Mouse (Mus musculus): ENCODE results near the gene AC134908.4. TPM values are rescaled to one million over a fixed set of nuclear protein-coding genes. Genes with fewer than 3 reads are reported as not detected.
A peak's percentile ranks its signal among the peaks of the same experiment; 100 is the strongest.

AC134908.4 gene
- total RNA-seq, 2 experiments from 2014 or later: 1.4 to 1.9 TPM

DNA sequence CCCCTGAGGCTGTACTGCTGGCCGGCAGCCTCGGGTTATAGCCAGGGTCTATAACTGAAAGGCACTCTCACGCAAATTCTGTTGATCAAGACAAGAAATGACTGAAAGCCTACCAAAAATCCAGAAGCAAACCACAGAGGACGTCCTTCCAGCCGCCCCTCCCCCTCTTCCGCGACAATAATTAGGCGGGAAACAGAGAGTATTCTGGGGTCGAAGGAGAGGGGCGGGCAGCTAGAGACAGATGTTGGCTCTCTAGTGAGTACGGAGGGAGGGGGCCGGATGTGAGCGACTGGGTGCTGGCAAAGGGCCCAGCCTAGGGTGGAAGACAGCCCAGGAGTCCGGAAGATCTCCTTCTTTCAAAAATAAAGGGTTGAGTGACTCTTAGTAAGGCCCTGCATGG, 2.8 kb downstream of the AC134908.4 start, which contains the start of gene Fam173a:
Fam173a (minus strand) TSS at position 287 of the 400 bp plus-strand sequence.
- no peak for TF ChIP-seq CTCF (conservative IDR thresholded peaks at IDR 0.05)
- Histone ChIP-seq H3K27ac (peak within 1 kb of the TSS; percentile 95), H3K4me3 (peak within 1 kb of the TSS; percentile 88)
- peak in 1 of 2 experiments; percentile 62 for DNase-seq (ENCODE audit: low spot score in 2 of 2)

DNA sequence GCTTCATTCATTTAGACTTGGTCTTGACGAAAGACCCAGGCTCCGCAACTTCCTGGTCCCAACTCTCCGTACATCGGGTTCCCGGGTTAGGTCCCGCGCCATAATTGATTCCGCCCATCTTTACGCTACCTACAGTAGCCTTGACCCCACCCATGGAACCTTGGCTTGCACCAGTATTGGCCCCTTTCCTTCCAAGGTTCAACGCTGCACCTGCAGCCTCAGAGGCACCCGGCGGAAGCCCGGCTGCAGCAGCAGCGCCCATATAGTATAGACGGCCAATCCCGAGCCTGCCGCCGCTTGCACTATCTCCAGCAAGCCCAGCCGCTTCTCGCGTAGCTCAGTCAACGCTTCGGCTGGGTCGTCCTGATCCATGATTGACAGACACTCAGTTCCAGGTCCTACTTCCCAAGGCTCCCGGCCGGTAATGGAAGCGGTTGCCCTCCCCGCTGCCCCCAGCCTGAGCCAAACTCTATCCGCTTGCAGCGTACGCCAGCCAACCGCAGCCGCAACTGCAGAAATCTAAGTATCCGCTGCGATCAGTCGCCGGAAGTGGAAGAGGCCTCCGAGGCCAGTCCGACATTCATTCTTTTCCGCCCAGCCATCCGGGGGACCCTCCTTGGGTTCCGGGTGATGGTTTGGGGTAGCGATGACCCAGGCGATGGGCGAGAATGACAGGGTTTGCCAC, 3.5 kb downstream of the AC134908.4 start:
- DNase-seq (ENCODE audit: low spot score in 2 of 2): peak; percentile 87 to 89
- TF ChIP-seq CTCF (conservative IDR thresholded peaks at IDR 0.05): no peak
- Histone ChIP-seq H3K27ac (peak overlapping the region; percentile 95), H3K4me3 (peak overlapping the region; percentile 88)

DNA sequence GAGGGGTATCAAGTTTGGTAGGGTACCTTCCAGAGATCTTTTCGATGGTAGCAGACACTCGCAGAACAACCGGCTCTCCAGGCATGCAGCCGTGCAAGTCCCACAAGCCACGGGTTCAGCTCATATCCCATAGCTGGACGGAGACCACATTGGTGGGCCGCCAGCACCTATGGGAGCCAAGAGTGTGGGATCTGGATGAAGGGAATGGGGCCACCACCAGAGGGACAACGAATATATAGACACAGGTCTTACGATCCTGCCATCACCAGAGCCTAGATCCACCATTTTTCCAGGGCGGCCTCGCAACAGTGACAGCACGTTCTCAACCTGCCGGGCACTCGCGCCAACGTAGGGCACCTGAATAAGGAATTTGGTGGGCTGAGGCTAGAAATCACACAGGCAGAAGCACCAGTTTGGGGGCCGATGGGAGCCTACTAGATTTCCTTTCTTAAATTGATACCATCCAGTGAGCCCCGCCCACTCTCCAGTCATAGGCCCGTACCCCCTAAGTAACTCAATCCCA, 4.1 kb downstream of the AC134908.4 start:
- TF ChIP-seq CTCF (conservative IDR thresholded peaks at IDR 0.05): peak; percentile 33
- no peak for DNase-seq (ENCODE audit: low spot score in 2 of 2)
- Histone ChIP-seq H3K27ac (peak overlapping the region; percentile 95), H3K4me3 (peak overlapping the region; percentile 88)

DNA sequence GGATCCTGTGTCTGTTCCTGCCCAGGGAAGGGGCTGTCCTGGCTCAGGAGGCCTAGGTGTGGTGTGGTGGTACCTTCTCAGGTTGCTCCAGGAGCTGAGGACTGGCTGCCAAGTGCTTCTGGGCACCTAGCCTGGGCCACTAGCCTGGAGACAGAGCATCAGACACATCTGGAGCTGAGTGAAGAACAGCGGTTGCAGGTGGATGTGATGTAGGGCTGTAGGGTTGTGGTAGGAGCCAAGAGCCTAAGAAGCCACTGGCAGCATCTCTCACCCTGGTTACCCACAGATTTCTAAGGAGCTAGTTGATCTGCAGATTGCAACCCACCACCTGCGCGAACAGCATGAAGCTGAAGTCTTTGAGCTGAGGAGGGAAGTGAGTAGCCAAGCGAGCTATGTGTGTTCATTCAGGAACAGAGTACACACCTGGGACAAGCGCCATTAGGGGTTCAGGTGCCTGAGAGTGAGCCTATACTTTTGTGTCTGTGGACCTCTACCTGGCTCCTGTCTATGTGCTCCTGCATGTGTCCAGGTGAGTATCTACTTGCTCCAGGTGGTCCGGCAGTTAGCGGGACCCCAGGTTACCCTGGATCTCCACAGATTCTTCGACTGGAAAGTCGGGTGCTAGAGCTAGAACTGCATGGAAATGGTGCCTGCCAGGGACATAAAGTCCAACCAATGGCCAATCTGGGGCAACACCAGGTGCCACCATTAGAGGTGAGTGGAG, 8.5 kb downstream of the AC134908.4 start:
- H3K27ac ChIP-seq: no peak overlapping the region
- DNase-seq (ENCODE audit: low spot score in 2 of 2): no peak
- H3K4me3 ChIP-seq: no peak overlapping the region
- no peak for TF ChIP-seq CTCF (conservative IDR thresholded peaks at IDR 0.05)

DNA sequence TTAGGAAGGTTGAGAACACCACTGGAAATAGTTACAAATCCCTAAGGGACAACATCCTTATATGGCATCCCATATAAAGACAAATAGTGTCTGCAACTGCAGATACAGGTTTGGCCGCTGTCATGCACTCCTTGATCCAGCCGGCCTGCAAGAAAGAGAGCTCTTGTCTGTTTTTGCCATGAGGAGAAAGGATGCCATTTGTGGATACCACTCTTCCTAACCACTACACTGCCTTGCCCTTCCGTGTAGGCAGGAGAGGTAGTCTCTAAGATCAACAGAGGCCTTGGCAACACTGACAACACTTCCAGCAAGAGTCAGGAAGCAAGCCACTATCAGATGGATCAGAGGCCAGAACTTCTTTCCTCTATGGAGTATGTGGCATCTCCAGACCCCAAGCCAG, 9.2 kb downstream of the AC134908.4 start, which contains the start of gene Ccdc78:
Ccdc78 (plus strand) TSS at position 301 of the 400 bp plus-strand sequence.
- DNase-seq (ENCODE audit: low spot score in 2 of 2): no peak
- H3K27ac ChIP-seq: peak within 1 kb of the TSS; percentile 90
- no peak for TF ChIP-seq CTCF (conservative IDR thresholded peaks at IDR 0.05)
- peak within 1 kb of the TSS; percentile 65 for H3K4me3 ChIP-seq

DNA sequence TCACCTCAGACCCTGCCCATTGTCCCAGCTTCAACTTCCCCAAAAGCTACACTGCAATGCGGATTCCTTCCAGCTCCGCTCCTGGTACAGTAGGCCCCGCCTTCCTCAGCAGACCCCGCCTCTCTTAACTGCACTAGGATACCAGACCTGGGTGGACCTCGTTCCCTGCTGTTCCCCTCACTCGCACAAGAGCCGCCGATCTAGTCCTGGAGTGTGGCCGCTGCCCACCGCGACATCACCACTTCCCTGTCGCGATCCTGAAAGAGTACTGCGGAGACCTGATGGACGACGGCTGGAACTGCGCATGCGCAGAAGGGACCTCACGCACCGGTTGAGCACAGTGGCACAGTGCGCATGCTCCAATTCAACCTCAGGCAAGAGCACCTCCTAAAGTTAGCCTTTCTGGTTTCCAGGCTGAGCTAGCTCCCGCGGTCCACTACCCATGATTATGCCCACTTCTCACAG, 10.1 kb downstream of the AC134908.4 start, which contains the start of gene Haghl:
Haghl (minus strand) TSS at position 393 of the 465 bp plus-strand sequence.
- Histone ChIP-seq H3K27ac (peak within 1 kb of the TSS; percentile 90), H3K4me3 (peak within 1 kb of the TSS; percentile 65)
- peak; percentile 94 to 96 for DNase-seq (ENCODE audit: low spot score in 2 of 2)
- peak; percentile 19; the same call in 1 of the 2 replicates for TF ChIP-seq CTCF (conservative IDR thresholded peaks at IDR 0.05)

DNA sequence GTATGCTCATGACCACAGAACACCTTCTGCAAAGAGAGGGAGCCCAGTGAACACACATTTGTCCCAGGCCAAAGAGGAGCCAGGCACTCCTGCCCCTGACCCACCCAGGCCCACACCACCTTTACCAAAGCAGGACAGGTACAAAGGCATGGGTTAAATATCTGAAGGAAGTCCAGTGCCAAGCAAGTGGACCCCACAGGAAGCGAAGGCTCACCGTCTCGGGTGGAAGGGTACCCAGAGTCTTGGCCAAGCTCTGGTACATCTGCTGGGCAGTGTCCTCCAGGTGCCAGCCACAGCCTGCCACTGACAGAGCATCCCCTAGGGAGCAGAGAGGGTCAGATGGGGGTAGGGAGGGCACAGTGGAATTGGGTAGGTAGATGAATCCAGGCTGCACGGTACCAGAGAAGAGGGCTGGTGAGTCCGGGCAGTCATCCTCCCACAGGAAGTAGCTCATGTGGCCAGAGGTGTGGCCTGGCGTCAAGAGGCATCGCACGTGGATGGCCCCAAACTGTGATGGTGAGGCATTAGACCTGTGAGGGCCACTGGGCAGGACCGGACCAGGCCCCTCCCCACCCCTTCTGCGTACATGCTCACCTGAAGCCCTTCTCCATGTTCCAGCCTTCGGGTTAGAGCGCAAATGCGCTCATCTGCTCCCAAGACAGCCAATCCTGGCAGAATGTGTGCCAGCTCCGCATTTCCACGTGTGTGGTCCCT, 11.4 kb downstream of the AC134908.4 start:
- TF ChIP-seq CTCF (conservative IDR thresholded peaks at IDR 0.05): no peak
- DNase-seq (ENCODE audit: low spot score in 2 of 2): no peak
- peak overlapping the region; percentile 65 for H3K4me3 ChIP-seq
- H3K27ac ChIP-seq: peak overlapping the region; percentile 90

DNA sequence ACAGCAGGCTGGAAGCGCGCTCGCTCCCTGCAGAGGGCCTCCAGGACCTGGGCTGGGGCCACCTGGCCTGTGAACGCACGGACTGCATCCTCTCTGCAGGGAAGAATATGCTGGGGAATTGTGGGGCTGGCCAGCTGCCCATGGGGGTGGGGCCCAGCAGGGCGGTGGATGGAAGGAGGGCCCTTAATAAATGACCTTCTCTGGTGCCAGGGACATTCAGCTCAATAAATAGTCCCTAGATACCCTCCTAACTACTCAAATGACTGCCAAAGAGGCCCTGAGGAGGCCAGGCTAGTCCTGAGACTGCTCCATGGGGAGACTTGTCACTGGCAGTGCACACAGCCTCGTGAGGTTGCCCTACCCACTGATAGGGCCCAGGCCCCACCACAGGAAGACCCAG, 12.4 kb downstream of the AC134908.4 start:
- Histone ChIP-seq H3K4me3 (no peak overlapping the region), H3K27ac (peak overlapping the region; percentile 90)
- TF ChIP-seq CTCF (conservative IDR thresholded peaks at IDR 0.05): no peak
- DNase-seq (ENCODE audit: low spot score in 2 of 2): no peak

DNA sequence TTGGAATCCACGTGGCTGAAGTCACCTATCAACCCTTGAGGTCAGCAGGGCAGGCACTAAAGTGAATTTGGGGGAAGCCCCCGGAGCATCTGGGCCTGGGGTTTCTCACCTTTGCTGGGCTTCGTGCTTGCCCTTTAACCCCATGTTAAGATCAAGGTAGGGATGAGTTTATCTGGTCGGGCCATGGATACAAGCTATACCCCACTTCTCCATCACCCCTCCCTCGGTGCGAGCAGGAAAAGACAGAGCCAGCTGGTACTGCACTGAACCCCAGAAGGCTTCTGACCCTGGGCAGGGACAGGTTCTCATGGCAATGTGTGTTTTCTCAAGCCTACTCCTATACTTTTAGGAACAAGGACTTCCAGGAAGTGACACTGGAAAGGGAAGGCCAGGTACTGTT, 14.1 kb downstream of the AC134908.4 start:
- no peak for DNase-seq (ENCODE audit: low spot score in 2 of 2)
- H3K4me3 ChIP-seq: no peak overlapping the region
- TF ChIP-seq CTCF (conservative IDR thresholded peaks at IDR 0.05): no peak
- no peak overlapping the region for H3K27ac ChIP-seq

DNA sequence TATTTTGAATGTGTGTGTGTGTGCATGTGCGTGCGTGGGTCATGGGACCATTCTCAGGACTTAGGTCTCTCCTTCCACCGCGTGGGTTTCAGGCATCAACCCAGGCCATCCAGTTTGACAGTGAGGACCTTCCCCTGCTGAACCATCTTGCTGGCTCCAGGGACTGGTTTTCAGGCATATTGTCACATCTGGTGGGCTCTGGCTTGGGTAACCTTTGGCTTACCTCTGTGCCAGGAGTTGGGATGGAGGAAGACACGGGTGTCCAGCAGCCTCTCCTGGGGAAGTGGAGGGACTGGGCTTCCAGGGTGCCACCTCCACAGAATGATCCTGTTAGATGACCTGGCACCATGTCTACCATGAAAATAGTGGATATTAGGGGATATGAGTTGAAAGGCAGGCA, 17.5 kb downstream of the AC134908.4 start:
- DNase-seq (ENCODE audit: low spot score in 2 of 2): no peak
- H3K4me3 ChIP-seq: no peak overlapping the region
- no peak overlapping the region for H3K27ac ChIP-seq
- TF ChIP-seq CTCF (conservative IDR thresholded peaks at IDR 0.05): no peak

DNA sequence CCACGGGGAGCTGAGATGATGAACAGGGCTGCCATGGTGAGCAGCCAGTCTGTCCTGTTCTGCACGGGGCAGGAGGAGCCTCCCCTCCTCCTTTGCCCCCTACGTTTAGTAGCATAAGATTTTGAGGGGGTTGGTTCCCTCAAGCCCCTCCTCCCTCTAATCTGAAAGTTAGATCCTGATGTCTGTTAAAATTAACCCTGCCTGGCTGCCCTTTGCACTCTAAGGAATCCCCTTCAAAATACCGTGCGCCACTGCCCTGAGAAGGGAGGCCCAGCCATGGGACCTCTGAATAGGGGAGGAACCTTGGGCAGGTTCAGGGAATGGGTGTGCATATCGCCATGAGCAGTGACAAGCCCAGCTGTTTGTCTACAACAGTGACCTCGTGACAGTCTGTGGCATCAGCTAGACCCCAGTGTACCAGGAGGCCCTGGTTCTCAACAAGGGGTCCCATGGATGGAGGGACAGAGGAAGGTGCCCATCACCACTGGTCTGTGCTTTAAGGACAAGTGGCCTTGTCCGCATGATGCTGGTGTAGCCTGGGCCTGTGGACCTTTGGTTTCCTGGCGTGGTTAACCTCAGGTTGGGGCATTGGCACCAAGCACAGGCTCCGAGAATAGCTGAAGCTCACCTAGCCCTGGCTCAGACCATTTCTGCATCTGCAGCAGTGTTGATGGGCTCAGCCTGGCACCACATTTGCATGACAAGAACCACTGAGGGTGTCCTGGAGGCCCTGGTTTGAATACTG, 20.0 kb downstream of the AC134908.4 start:
- H3K4me3 ChIP-seq: no peak overlapping the region
- TF ChIP-seq CTCF (conservative IDR thresholded peaks at IDR 0.05): no peak
- DNase-seq (ENCODE audit: low spot score in 2 of 2): no peak
- no peak overlapping the region for H3K27ac ChIP-seq

DNA sequence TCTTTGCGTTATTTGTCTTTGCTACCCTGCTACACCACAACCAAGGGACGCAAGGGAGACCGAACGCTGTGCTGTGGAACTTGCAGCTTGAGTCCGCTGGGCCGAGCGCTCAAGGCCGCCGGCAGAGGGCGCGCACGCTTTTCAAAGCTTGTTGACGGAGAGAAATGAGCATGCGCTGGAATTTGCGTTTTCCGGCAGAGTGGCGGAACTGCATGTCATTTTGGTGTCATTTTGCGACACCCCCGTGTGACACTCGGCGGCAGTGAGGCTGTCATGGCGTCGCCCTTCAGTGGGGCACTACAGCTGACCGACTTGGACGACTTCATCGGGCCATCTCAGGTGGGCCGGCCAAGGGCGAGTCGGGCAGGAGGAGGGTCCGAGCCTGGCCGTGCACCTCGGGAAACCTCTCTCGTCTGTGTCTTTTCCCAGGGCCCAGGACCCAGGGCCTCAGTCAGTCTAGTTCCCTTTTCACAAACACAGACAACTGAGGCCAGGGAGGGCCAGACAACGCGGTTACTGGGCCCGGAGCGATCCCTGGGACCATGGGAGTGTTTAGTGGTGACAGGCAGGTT, 21.8 kb downstream of the AC134908.4 start, which contains the start of gene Narfl:
Narfl (plus strand) TSS at position 228 of the 572 bp plus-strand sequence.
- peak; percentile 98 to 99 for DNase-seq (ENCODE audit: low spot score in 2 of 2)
- Histone ChIP-seq H3K4me3 (peak within 1 kb of the TSS; percentile 75), H3K27ac (peak within 1 kb of the TSS; percentile 97)
- TF ChIP-seq CTCF (conservative IDR thresholded peaks at IDR 0.05): peak; percentile 98
